Mouse (Mus musculus) midbrain, postnatal 0 days (tissue): ENCODE measurements around the gene Ankrd10. TPM values are rescaled to one million over a fixed set of nuclear protein-coding genes. Genes with fewer than 3 reads are reported as not detected.
"Not testable (repeated sequence)": the region's sequence is repeated elsewhere in the genome, so short reads cannot be mapped to it uniquely, and the experiment has no call there.

Experiments used
- ATAC-seq: fragments of 200-750 bp; cut with Nextera tagmentation; 2 replicates; pipeline ENCODE4 v1.8.0; 2017; ENCODE audit warnings: moderate number of reproducible peaks, mild to moderate bottlenecking, moderate TSS enrichment, moderate library complexity; ENCODE audit not compliant: low FRiP score
- DNase-seq: peaks from one replicate; pipeline ENCODE4 v3.0.0-alpha.2; 2015; ENCODE audit warnings: low spot score
- H3K27ac ChIP-seq: fragments of 300-500 bp; sonication (generic); 2 replicates; pipeline ENCODE4 v1.5.1; 2014; ENCODE audit warnings: low read depth, mild to moderate bottlenecking, low read length, mixed read lengths
- H3K27me3 ChIP-seq: fragments of 300-500 bp; sonication (generic); 2 replicates; pipeline ENCODE4 v1.6.1; 2014; ENCODE audit warnings: low read length, control low read depth, mixed read lengths; ENCODE audit not compliant: insufficient read depth
- H3K36me3 ChIP-seq: fragments of 300-500 bp; sonication (generic); 2 replicates; pipeline ENCODE4 v1.6.1; 2014; ENCODE audit warnings: low read length, control low read depth, mixed read lengths; ENCODE audit not compliant: insufficient read depth
- H3K4me1 ChIP-seq: fragments of 300-500 bp; sonication (generic); 2 replicates; pipeline ENCODE4 v1.6.1; 2014; ENCODE audit warnings: mild to moderate bottlenecking, control low read depth, antibody characterized with exemption, low read length, mixed read lengths; ENCODE audit not compliant: insufficient read depth
- H3K4me2 ChIP-seq: fragments of 300-500 bp; sonication (generic); 2 replicates; pipeline ENCODE4 v1.6.1; 2014; ENCODE audit warnings: low read depth, mild to moderate bottlenecking, low read length, mixed read lengths; ENCODE audit not compliant: poor library complexity, severe bottlenecking
- H3K4me3 ChIP-seq: fragments of 300-500 bp; sonication (generic); 2 replicates; pipeline ENCODE4 v1.5.1; 2014; ENCODE audit warnings: low read depth, mild to moderate bottlenecking, low read length, moderate library complexity
- H3K9ac ChIP-seq: fragments of 300-500 bp; sonication (generic); replicated peaks from 2 replicates; pipeline ENCODE4 v1.6.1; 2014; ENCODE audit warnings: mild to moderate bottlenecking, low read length, moderate library complexity, mixed read lengths; ENCODE audit not compliant: poor library complexity, severe bottlenecking
- H3K9me3 ChIP-seq: fragments of 300-500 bp; sonication (generic); 2 replicates; pipeline ENCODE4 v1.6.1; 2016; ENCODE audit warnings: low read length, control low read depth
- CTCF ChIP-seq: IDR thresholded peaks from 2 replicates; pipeline ENCODE4 v1.5.1; 2016; ENCODE audit warnings: antibody characterized with exemption, mild to moderate bottlenecking
- WGBS: fragments of 180-500 bp; shearing (Covaris S2); extraction: QIAGEN DNeasy Blood & Tissue Kit; methylation state at CpG from one replicate; pipeline ENCODE4 v1.1.7; 2014; 5-methylcytosine and 5-hydroxymethylcytosine counted together
- polyA plus RNA-seq: library from polyadenylated mRNA; unstranded; fragments of >200 nt; fragmentation: Nextera tagmentation; extraction: Ambion mirVana; gene quantifications from 2 replicates; pipeline ENCODE4 v1.2.1, GENCODE M21; 2015
- total RNA-seq: library from RNA; depleted of rRNA; stranded (reverse); fragments of >200 nt; gene quantifications from 2 replicates; pipeline ENCODE4 v1.2.3, GENCODE M21; 2014; rRNA removed

The Ankrd10 gene
- total RNA-seq: 126 and 127 TPM in 2 replicates
- 75.1 and 86.0 TPM in 2 replicates for polyA plus RNA-seq

DNA sequence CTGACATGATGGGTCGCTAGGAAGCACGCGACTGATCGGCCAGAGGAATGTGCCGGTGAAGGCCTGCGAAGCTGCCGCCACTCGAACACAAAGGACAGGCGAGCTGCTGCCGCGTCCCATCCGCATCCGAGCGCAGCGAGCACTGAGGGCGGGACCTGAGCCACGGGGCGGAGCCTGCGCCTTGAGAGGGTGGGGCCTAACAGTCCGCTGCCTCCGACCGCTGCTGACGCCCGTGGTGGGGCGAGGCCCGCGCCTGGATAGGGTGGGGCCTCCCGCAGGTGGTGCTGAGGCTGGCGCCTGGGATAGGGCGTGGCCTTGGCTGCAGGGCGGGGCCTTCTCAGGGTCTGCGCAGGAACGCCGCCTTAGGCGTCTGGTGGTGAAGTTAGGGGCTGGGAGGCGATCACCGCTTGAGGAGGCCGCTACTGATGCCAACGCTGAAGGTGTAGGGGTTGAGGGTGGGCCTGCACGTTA lies at the start of gene Ankrd10:
Gene Ankrd10, minus strand, starts transcription at position 147 of the 471 bp plus-strand sequence.
- peaks cover 14% of the 10 kb centered on the region for H3K36me3 ChIP-seq
- H3K9me3 ChIP-seq: no peaks in the 10 kb centered on the region
- peak; percentile 91 for ATAC-seq
- WGBS: under 1% methylated on average over 35 of the region's 40 CpGs
- peak within 1 kb of the TSS; percentile 98 for H3K27ac ChIP-seq
- peak within 1 kb of the TSS; percentile 94 for H3K9ac ChIP-seq
- DNase-seq: peak; percentile 95
- no peaks in the 10 kb centered on the region for H3K27me3 ChIP-seq
- H3K4me1 ChIP-seq: peaks cover 14% of the 10 kb centered on the region; the same call in 1 of the 2 replicates
- H3K4me3 ChIP-seq: peak within 1 kb of the TSS; percentile 90
- H3K4me2 ChIP-seq: peak within 1 kb of the TSS; percentile 80
- no peak for TF ChIP-seq CTCF

- Histone ChIP-seq H3K27ac (no peak overlapping the region), H3K9ac (no peak overlapping the region), H3K4me1 (no peaks in the 10 kb centered on the region), H3K36me3 (no peaks in the 10 kb centered on the region), H3K27me3 (no peaks in the 10 kb centered on the region), H3K4me3 (no peak overlapping the region), H3K9me3 (no peaks in the 10 kb centered on the region), H3K4me2 (no peak overlapping the region)
- TF ChIP-seq CTCF: no peak
- WGBS: 90% methylated on average over 7 of the region's 7 CpGs
- DNase-seq (no peak), ATAC-seq (no peak)
Observed at GRCm38 (mm10) chr8:11684558-11684957, 49.0 kb upstream of the Ankrd10 start.

DNA sequence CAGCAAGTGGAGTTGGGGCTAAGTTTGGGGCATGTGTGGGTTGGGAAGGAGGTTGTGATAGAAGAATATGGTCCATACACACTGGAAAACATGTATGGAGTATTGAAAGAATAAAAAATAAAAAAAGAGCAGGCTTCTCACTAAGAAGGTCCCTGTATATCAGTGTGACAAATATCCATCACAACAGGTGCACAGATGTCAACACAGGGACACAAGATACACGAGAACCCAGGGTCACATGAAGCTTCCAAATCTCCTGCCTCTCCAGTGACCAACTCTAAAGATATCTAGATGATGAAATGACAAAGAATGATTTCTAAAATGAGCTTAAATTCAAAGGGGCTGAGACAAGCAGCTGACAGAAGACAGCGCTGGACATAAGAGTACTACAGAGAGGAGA lies 32.8 kb upstream of the Ankrd10 start:
- Histone ChIP-seq H3K27me3 (no peaks in the 10 kb centered on the region), H3K4me3 (no peak overlapping the region), H3K9ac (no peak overlapping the region), H3K27ac (no peak overlapping the region), H3K9me3 (no peaks in the 10 kb centered on the region), H3K4me1 (no peaks in the 10 kb centered on the region), H3K36me3 (no peaks in the 10 kb centered on the region), H3K4me2 (no peak overlapping the region)
- no peak for DNase-seq
- no peak for TF ChIP-seq CTCF
- 77% methylated on average over 2 of the region's 2 CpGs for WGBS
- no peak for ATAC-seq

GRCm38 (mm10) chr8:11666023-11666716 lies 30.6 kb upstream of the Ankrd10 start:
- H3K9ac ChIP-seq, DNase-seq, H3K27ac ChIP-seq, H3K36me3 ChIP-seq, ATAC-seq, H3K4me1 ChIP-seq, H3K4me3 ChIP-seq, H3K4me2 ChIP-seq, H3K9me3 ChIP-seq, H3K27me3 ChIP-seq: not testable (repeated sequence)
- WGBS: 74% methylated on average over 20 of the region's 20 CpGs

DNA sequence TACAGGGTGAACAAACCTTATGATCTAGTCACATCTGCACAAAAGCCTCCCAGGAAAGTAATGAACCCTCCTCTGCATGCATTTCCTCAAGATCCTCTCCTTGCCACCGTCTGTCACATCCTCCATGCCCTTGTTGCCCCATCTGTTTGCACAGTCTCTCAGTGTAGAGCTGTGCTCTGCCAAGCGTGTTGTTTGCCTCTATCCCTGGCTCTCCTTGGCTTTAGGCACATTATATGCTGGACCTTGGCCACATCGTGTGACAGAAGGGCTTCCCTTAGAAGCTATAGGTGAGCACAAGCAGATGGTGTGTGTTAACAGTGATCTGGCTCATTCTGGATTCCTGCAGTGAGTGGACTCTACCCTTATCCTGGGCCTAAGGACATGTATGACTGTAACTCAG lies 26.4 kb upstream of the Ankrd10 start:
- no peak overlapping the region for H3K9ac ChIP-seq
- no peak for TF ChIP-seq CTCF
- H3K4me3 ChIP-seq: no peak overlapping the region
- H3K4me2 ChIP-seq: no peak overlapping the region
- no peak for ATAC-seq
- no peaks in the 10 kb centered on the region for H3K27me3 ChIP-seq
- peak; percentile 78 for DNase-seq
- no peaks in the 10 kb centered on the region for H3K36me3 ChIP-seq
- 80% methylated on average over 3 of the region's 3 CpGs for WGBS
- H3K4me1 ChIP-seq: no peaks in the 10 kb centered on the region
- no peaks in the 10 kb centered on the region for H3K9me3 ChIP-seq
- no peak overlapping the region for H3K27ac ChIP-seq

DNA sequence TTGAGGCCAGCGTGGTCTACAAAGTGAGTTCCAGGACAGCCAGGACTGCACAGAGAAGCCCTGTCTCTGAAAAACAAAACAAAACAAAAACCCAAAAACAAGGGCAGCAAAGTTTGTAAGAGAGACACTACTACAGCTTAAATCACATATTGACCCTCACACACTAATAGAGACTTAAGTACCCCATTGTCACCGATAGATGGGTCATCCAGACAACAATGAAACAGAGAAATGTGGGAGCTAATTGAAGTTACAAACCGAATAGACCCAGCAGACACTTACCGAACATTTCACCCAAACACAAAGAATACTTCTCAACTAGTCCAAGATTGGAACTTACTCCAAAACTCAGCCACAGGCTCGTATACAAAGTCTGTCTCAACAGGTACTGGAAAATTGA lies 14.5 kb upstream of the Ankrd10 start:
- H3K4me3 ChIP-seq: no peak overlapping the region
- ATAC-seq (no peak), DNase-seq (no peak)
- no peaks in the 10 kb centered on the region for H3K4me1 ChIP-seq
- no peaks in the 10 kb centered on the region for H3K36me3 ChIP-seq
- H3K9me3 ChIP-seq: no peaks in the 10 kb centered on the region
- WGBS: 89% methylated on average over 5 of the region's 5 CpGs
- TF ChIP-seq CTCF: no peak
- no peaks in the 10 kb centered on the region for H3K27me3 ChIP-seq
- no peak overlapping the region for H3K9ac ChIP-seq
- no peak overlapping the region for H3K27ac ChIP-seq
- no peak overlapping the region for H3K4me2 ChIP-seq
